Mouse (Mus musculus) liver, embryonic 14.5 days (tissue): ENCODE results near the gene Msl1. TPM values are rescaled to one million over a fixed set of nuclear protein-coding genes. Genes with fewer than 3 reads are reported as not detected.

Experiments
- ATAC-seq: fragments of 200-750 bp; cut with Nextera tagmentation; 2 replicates; pipeline ENCODE4 v1.8.0; 2017; ENCODE audit warnings: moderate number of reproducible peaks, mild to moderate bottlenecking, moderate library complexity; ENCODE audit not compliant: insufficient read depth
- DNase-seq, 3 experiments: peaks; one replicate each; pipeline ENCODE4 v3.0.0-alpha.2; 2012 to 2013; ENCODE audit warnings: low read depth in 3 of 3, low spot score in 3 of 3
- H3K27ac ChIP-seq: fragments of 300-500 bp; sonication (generic); 2 replicates; pipeline ENCODE4 v1.5.1; 2014; ENCODE audit warnings: moderate library complexity, mild to moderate bottlenecking, control low read depth, inconsistent platforms
- H3K27me3 ChIP-seq: fragments of 300-500 bp; sonication (generic); 2 replicates; pipeline ENCODE4 v1.6.1; 2014; ENCODE audit warnings: mild to moderate bottlenecking, low read length, moderate library complexity; ENCODE audit not compliant: control insufficient read depth, insufficient read depth
- H3K36me3 ChIP-seq: fragments of 300-500 bp; sonication (generic); replicated peaks from 2 replicates; pipeline ENCODE4 v1.6.1; 2014; ENCODE audit warnings: low read depth; ENCODE audit not compliant: control insufficient read depth, insufficient read depth
- H3K4me1 ChIP-seq, 2 experiments: fragments of 200-500 bp in 1 of 2; fragments of 300-500 bp in 1 of 2; sonication (generic) in 1 of 2; replicated peaks; 2 replicates each; pipeline ENCODE4 v1.6.1; 2012 to 2014; ENCODE audit warnings: antibody characterized with exemption in 1 of 2, inconsistent platforms in 1 of 2, low read length in 1 of 2; ENCODE audit not compliant: control insufficient read depth in 2 of 2, insufficient read depth in 2 of 2
- H3K4me2 ChIP-seq: fragments of 300-500 bp; sonication (generic); 2 replicates; pipeline ENCODE4 v1.6.1; 2014; ENCODE audit warnings: low read depth, mild to moderate bottlenecking, control low read depth, moderate library complexity
- H3K4me3 ChIP-seq, 2 experiments: fragments of 200-500 bp in 1 of 2; fragments of 300-500 bp in 1 of 2; sonication (generic) in 1 of 2; 2 replicates each; pipeline ENCODE4 v1.5.1; 2012 to 2014; ENCODE audit warnings: low read depth in 2 of 2, low read length in 2 of 2, mild to moderate bottlenecking in 2 of 2, control low read depth in 1 of 2, inconsistent platforms in 1 of 2, moderate library complexity in 1 of 2; ENCODE audit not compliant: insufficient read depth in 1 of 2
- H3K9ac ChIP-seq: fragments of 300-500 bp; sonication (generic); replicated peaks from 2 replicates; pipeline ENCODE4 v1.6.1; 2014; ENCODE audit warnings: mild to moderate bottlenecking, control low read depth, moderate library complexity
- H3K9me3 ChIP-seq: fragments of 300-500 bp; sonication (generic); 2 replicates; pipeline ENCODE4 v1.6.1; 2016; ENCODE audit warnings: low read length, mixed read lengths; ENCODE audit not compliant: control insufficient read depth
- CTCF ChIP-seq: IDR thresholded peaks from 2 replicates; pipeline ENCODE4 v1.5.1; 2016; ENCODE audit warnings: antibody characterized with exemption, low read depth, control low read depth
- EP300 ChIP-seq: IDR thresholded peaks from 2 replicates; pipeline ENCODE4 v1.6.1; 2016; ENCODE audit warnings: antibody characterized with exemption, low read depth
- WGBS: fragments of 180-500 bp; shearing (Covaris S2); extraction: QIAGEN DNeasy Blood & Tissue Kit; methylation state at CpG from one replicate; pipeline ENCODE4 v1.1.7; 2014; ENCODE audit not compliant: insufficient replicate concordance; 5-methylcytosine and 5-hydroxymethylcytosine counted together
- polyA plus RNA-seq, 2 experiments: library from polyadenylated mRNA; depleted of rRNA in 1 of 2; stranded (reverse) in 1 of 2; unstranded in 1 of 2; fragments of >200 nt; fragmentation: Nextera tagmentation in 1 of 2; extraction: Ambion mirVana in 1 of 2; gene quantifications; 2 replicates each; pipeline versions ENCODE4 v1.2.1 to v1.2.3; 2012 to 2014

The Msl1 gene
- polyA plus RNA-seq, 2 experiments = 4.5 to 15.8 TPM

GRCm38 (mm10) chr11:98767713-98768112, 27.6 kb upstream of the Msl1 start:
- WGBS = 8% methylated on average over 4 of the region's 4 CpGs
- peak overlapping the region; percentile 54 to 61; a peak in 3 of 4 replicates for H3K4me3 ChIP-seq
- peak overlapping the region; percentile 81 for H3K27ac ChIP-seq
- no peaks in the 10 kb centered on the region for H3K27me3 ChIP-seq
- ATAC-seq (no peak), DNase-seq (no peak)
- TF ChIP-seq CTCF (no peak), EP300 (no peak)
- no peaks in the 10 kb centered on the region for H3K9me3 ChIP-seq
- H3K9ac ChIP-seq = peak overlapping the region; percentile 67
- H3K4me2 ChIP-seq = peak overlapping the region; percentile 80
- H3K4me1 ChIP-seq = peaks cover 41 to 44% of the 10 kb centered on the region in 2 experiments
- peaks cover 6% of the 10 kb centered on the region; the same call in 1 of the 2 replicates for H3K36me3 ChIP-seq

DNA sequence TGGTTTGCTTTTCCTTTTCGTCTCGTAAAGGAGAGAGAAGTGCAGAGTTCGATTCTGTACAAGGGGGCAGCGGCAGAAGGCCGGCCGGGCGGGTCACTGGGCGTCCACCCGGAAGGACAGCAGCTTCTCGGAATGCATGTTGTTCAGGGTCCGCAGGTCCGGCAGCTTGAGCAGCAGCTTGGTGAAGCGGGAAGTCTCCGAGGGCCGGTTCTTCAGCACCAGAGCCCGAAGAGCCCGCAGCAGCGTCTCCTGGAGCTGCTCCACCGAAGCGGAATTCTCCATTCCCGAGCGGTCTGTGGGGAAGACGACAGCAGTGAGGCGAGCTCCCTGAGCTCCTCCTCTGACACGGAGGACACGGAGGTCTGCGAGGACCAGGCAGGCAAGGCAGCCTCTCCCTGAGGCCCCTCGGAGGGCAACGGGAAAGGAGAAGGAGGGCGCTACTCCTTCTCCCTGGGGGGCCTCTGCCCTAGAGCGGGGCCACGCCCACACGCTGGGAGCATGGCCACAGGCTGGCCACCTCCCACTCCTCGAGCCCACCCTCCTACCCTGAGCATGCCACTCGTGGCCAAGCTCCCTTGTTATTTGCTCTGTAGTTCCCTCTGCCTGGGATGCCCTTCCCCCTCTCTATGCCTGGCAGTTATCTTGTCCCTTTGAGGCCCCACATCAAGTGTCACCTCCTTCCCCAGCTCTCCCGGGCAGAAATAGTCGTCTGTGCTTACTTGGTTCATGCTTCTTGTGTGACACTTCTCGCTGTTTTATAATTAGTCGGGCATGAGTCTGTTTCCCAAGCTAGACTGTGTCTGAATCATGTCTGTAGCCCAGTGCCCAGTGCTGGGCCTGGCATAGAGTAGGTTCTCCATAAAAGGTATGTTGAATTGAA, 26.9 kb upstream of the Msl1 start:
- H3K4me1 ChIP-seq = peaks cover 48 to 49% of the 10 kb centered on the region in 2 experiments
- peak overlapping the region; percentile 81 for H3K27ac ChIP-seq
- no peaks in the 10 kb centered on the region for H3K27me3 ChIP-seq
- DNase-seq = no peak
- H3K9ac ChIP-seq = peak overlapping the region; percentile 67
- TF ChIP-seq CTCF (0 out of 2 replicates have a peak, but pooled peaks have one; percentile 10), EP300 (no peak)
- peak; percentile 73 for ATAC-seq
- no peaks in the 10 kb centered on the region for H3K9me3 ChIP-seq
- peak overlapping the region; percentile 80 for H3K4me2 ChIP-seq
- H3K36me3 ChIP-seq = peaks cover 6% of the 10 kb centered on the region; the same call in 1 of the 2 replicates
- 21% methylated on average over 38 of the region's 39 CpGs for WGBS
- H3K4me3 ChIP-seq = peak overlapping the region; percentile 54 to 61

DNA sequence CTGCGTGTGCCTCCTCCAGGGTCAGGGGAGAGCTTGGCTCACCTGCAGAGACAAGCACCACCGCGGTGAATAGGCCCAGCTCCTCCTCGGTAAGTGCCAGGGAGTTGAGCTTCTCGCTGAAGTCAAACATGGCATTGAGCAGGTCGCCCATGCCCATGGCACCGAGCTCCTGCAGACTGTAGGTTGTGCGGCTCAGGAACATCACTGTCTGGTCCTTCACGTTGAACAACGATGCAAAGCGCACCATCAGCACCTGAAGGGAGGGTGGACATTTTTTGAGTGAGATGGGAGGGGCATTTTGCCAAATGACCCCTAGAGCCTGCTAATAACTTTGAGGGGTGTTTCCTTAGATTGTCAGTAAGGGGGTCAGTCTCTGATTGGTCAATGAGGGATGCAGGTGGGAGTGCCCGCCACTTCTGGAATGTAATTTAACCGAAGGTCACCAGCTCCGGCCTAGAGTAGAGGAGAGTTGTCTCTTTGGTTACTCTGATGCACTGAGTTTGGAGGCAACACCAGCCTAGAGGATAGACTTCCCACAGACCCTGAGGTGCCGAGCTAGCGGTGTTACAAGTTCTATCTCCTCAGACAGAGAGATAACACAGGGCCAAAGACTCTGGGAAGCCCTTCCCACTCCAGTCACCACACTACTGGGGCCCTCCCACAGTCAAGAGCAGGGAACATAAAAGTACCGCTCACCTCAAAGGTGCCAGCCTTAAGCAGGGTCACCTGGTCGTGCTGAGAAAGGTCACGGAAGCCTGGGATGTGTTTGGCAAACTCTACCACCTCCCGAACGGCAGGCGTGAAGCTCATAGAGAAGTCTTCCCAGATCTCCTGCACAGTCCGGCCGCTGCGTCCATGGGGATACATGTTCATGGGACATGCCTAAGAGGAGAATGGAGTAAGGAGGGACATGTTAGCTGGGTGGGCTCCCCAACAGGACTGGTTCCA, 26.0 kb upstream of the Msl1 start:
- peaks cover 54% of the 10 kb centered on the region in 2 experiments for H3K4me1 ChIP-seq
- 66% methylated on average over 25 of the region's 25 CpGs for WGBS
- H3K4me3 ChIP-seq = peak overlapping the region; percentile 22 to 54; a peak in 3 of 4 replicates
- H3K4me2 ChIP-seq = peak overlapping the region; percentile 80
- DNase-seq (no peak), ATAC-seq (peak; percentile 2; the same call in 1 of the 2 replicates)
- TF ChIP-seq CTCF (no peak), EP300 (no peak)
- H3K9ac ChIP-seq = peak overlapping the region; percentile 67
- no peaks in the 10 kb centered on the region for H3K27me3 ChIP-seq
- peaks cover 3% of the 10 kb centered on the region; the same call in 1 of the 2 replicates for H3K36me3 ChIP-seq
- H3K27ac ChIP-seq = peak overlapping the region; percentile 81
- no peaks in the 10 kb centered on the region for H3K9me3 ChIP-seq

GRCm38 (mm10) chr11:98770096-98770975, 25.0 kb upstream of the Msl1 start:
- no peak overlapping the region for H3K4me2 ChIP-seq
- no peak overlapping the region for H3K4me3 ChIP-seq
- WGBS = 81% methylated on average over 26 of the region's 26 CpGs
- H3K36me3 ChIP-seq = no peaks in the 10 kb centered on the region
- ATAC-seq (no peak), DNase-seq (no peak)
- TF ChIP-seq EP300 = no peak
- no peak for TF ChIP-seq CTCF
- peaks cover 59 to 64% of the 10 kb centered on the region in 2 experiments for H3K4me1 ChIP-seq
- no peak overlapping the region for H3K27ac ChIP-seq
- H3K27me3 ChIP-seq = no peaks in the 10 kb centered on the region
- H3K9me3 ChIP-seq = no peaks in the 10 kb centered on the region
- no peak overlapping the region for H3K9ac ChIP-seq
